9 mouse cellular contexts compared by ENCODE assay signal in the genomic region with DNA sequence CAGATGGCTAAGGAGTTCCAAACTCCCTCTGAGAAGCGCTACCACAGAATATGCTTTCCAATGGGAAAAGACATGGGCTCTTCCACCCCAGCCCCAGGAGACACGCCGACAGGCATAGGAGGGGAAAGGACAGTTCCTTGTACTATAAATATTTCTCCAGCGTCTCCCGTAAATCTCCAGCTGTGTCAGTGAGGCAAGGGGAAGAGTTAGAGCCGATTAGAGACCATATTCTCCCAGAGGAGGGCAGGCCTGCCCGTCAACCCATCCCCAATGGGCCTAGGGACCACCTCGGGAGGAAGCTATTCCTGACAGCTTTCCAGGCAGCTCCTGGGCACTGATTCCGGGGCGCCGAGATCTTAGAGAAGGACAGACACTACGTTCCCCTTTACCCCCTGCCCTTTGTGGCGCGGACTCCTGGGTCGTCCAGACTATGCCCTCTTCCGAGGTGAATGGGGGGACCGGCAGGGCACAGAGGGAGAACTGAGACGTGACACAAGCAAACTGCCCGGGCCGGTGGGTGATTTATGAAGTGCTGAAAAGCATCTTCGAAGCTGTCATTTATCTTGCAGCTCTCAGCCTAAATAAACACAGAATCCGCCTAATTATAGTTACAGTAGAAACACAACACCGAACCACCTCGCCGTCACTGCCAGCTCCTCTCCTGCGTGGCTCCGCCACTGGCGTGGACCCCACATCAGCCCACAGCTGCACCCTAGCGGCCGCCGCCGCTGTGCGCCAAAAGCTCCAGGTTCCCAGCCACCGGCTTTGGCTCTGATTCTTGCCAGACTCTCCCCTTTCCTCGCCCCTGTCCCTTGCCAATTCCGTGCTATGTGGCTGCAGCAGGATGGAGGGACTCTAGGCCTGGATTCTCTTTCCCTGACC. TPM values are rescaled to one million over a fixed set of nuclear protein-coding genes. Genes with fewer than 3 reads are reported as not detected.
DNase-seq lines count a peak whose midpoint lies in the region; ATAC-seq and TF ChIP-seq lines count a peak whose summit lies in the region.
"Had no signal": no experiment of that assay in that cellular context is flagged by ENCODE, and none has a peak within 500 bp of the region (broad histone marks: within the 10 kb centered on the region; RNA-seq: fewer than 3 reads in every experiment).

No protein-coding gene starts in this region.

- H3K4me2 ChIP-seq in neural tube, embryonic 15.5 days = peak overlapping the region; percentile 53

- H3K9me3 ChIP-seq in neural tube, embryonic 15.5 days (replicated peaks) = no peaks in the 10 kb centered on the region
- H3K9me3 ChIP-seq: G1E had no signal

- H3K27me3 ChIP-seq in heart, adult 2 months (ENCODE audit: control insufficient read depth, insufficient read depth, low read length) = 0 out of 2 replicates have a peak, but pooled peaks cover 2% of the 10 kb centered on the region
- no peaks in the 10 kb centered on the region for H3K27me3 ChIP-seq in neural tube, embryonic 15.5 days (replicated peaks)

- no peak for TF ChIP-seq POLR2A in heart, adult 2 months (IDR thresholded peaks at IDR 0.05; ENCODE audit: insufficient read depth, low read depth, low read length)

- H3K4me1 ChIP-seq in heart, adult 2 months (ENCODE audit: control insufficient read depth, insufficient read depth, low read length) = peaks cover 3% of the 10 kb centered on the region
- H3K4me1 ChIP-seq in neural tube, embryonic 15.5 days = peaks cover 45% of the 10 kb centered on the region

- TF ChIP-seq CTCF in heart, adult 2 months (IDR thresholded peaks at IDR 0.05) = peak; percentile 88

- no peak for TF ChIP-seq EP300 in heart, adult 2 months (IDR thresholded peaks at IDR 0.05; ENCODE audit: insufficient read depth, low read depth, low read length)

- peak; percentile 76; the same call in 1 of the 2 replicates for ATAC-seq in neural tube, embryonic 15.5 days (ENCODE audit: low FRiP score)

- H3K79me2 ChIP-seq in heart, adult 2 months (replicated peaks; ENCODE audit: control insufficient read depth, insufficient read depth, low read length) = no peaks in the 10 kb centered on the region

- intact Hi-C loops in heart, adult 2 months (cut with DNase I) = loop anchor here (1.0 to 5.0 kb wide), 4 partner anchors 40 to 104 kb away; a partner anchor contains a TSS

- 5% methylated on average over 36 of the region's 36 CpGs for WGBS in heart, adult 2 months
- 4% methylated on average over 36 of the region's 36 CpGs for WGBS in neural tube, embryonic 15.5 days

- H3K9ac ChIP-seq in heart, adult 2 months (ENCODE audit: low read depth, low read length) = no peak overlapping the region
- 0 out of 2 replicates have a peak overlapping the region, but pooled peaks have one; percentile 36 for H3K9ac ChIP-seq in neural tube, embryonic 15.5 days (replicated peaks)

- no peaks in the 10 kb centered on the region for H3K36me3 ChIP-seq in heart, adult 2 months (ENCODE audit: control insufficient read depth, insufficient read depth, low read length)
- H3K36me3 ChIP-seq in neural tube, embryonic 15.5 days = no peaks in the 10 kb centered on the region
- H3K36me3 ChIP-seq: G1E had no signal

- H3K27ac ChIP-seq in heart, adult 2 months = peak overlapping the region; percentile 47
- H3K27ac ChIP-seq in neural tube, embryonic 15.5 days (replicated peaks) = peak overlapping the region; percentile 75

- H3K4me3 ChIP-seq in heart, adult 2 months = peak overlapping the region; percentile 17; the same call in 1 of the 2 replicates
- H3K4me3 ChIP-seq in neural tube, embryonic 15.5 days (replicated peaks) = peak overlapping the region; percentile 18; the same call in 1 of the 2 replicates

- DNase-seq in cerebellum, postnatal 4 days (ENCODE audit: low spot score in 2 of 2) = peak; percentile 35 to 36
- no peak for DNase-seq in cerebellum, adult 8-10 months
- peak; percentile 70 for DNase-seq in embryo, embryonic 11.5 days (ENCODE audit: low read depth, low spot score)
- peak; percentile 72 to 77 for DNase-seq in heart, adult 2 months
- peak; percentile 88 for DNase-seq in kidney, adult 18-20 months
- DNase-seq in lung, adult 18-20 months = peak; percentile 72 to 81
- peak; percentile 25 to 40 for DNase-seq in thymus, adult 18-20 months

RNA-seq across cellular contexts. Expression of a gene that starts 41.9 kb away (rescaled TPM):
- total RNA-seq in heart, adult 2 months (2021) = not detected
- polyA plus RNA-seq in heart, adult 2 months (2012; rRNA removed) = not detected in 2 replicates
- polyA plus RNA-seq in neural tube, embryonic 15.5 days (2015; fragmentation: Nextera tagmentation; extraction: Ambion mirVana) = 0.38 and 0.65 TPM in 2 replicates
- polyA plus RNA-seq: G1E had no signal

RNA-seq across cellular contexts. Expression of a gene that starts 57.0 kb away (rescaled TPM):
- total RNA-seq in heart, adult 2 months (2021) = under 1 TPM in 1 of 2 experiments, not detected in 1; 0.25 TPM
- polyA plus RNA-seq in heart, adult 2 months (2012; rRNA removed) = 0.67 and 0.98 TPM in 2 replicates
- 7.9 and 24.2 TPM in 2 replicates for polyA plus RNA-seq in neural tube, embryonic 15.5 days (2015; fragmentation: Nextera tagmentation; extraction: Ambion mirVana)
- polyA plus RNA-seq: G1E had no signal

RNA-seq across cellular contexts. Expression of a gene that starts 57.1 kb away (rescaled TPM):
- under 1 TPM; 0.23 to 0.68 TPM for total RNA-seq in heart, adult 2 months (2021)
- polyA plus RNA-seq in heart, adult 2 months (2012; rRNA removed) = 0.91 and 1.4 TPM in 2 replicates
- polyA plus RNA-seq in neural tube, embryonic 15.5 days (2015; fragmentation: Nextera tagmentation; extraction: Ambion mirVana) = 33.7 and 42.3 TPM in 2 replicates
- polyA plus RNA-seq: G1E had no signal

Comparison
In these comparisons a context has a peak if more than half of its experiments do, and no peak if none do; other contexts are left out.
1. RNA of a gene that starts 57.1 kb away (polyA plus RNA-seq): 33.7 to 42.3 TPM in neural tube, embryonic 15.5 days; 0.91 to 1.4 TPM in heart, adult 2 months; every median in the first group is over 10 times any median in the second.